Mouse (Mus musculus): Measurements from ENCODE around the gene Aig1. TPM values are rescaled to one million over a fixed set of nuclear protein-coding genes. Genes with fewer than 3 reads are reported as not detected.

Aig1 gene
- total and polyA plus RNA-seq, 3 experiments = 0.13 TPM; not detected in 2

- peak; percentile 30 for DNase-seq (ENCODE audit: low read depth, low spot score)
- Histone ChIP-seq H3K9me3 (replicated peaks; ENCODE audit: insufficient read depth, low read length) (no peaks in the 10 kb centered on the region), H3K4me3 (ENCODE audit: control insufficient read depth in 1 of 2, insufficient read depth in 1 of 2, low read depth in 2 of 2, low read length in 2 of 2) (no peak overlapping the region), H3K27me3 (ENCODE audit: control insufficient read depth in 1 of 2, insufficient read depth in 2 of 2, low read length in 2 of 2) (no peaks in the 10 kb centered on the region), H3K79me2 (ENCODE audit: control insufficient read depth, insufficient read depth, low read length, poor library complexity) (no peaks in the 10 kb centered on the region), H3K27ac (ENCODE audit: control insufficient read depth, low read depth, low read length) (no peak overlapping the region), H3K9ac (ENCODE audit: control insufficient read depth, low read depth, low read length, poor library complexity, severe bottlenecking) (no peak overlapping the region), H3K4me1 (ENCODE audit: control insufficient read depth in 1 of 2, insufficient read depth in 2 of 2, low read length in 2 of 2) (no peaks in the 10 kb centered on the region), H3K36me3 (ENCODE audit: control insufficient read depth in 1 of 2, insufficient read depth in 2 of 2, low read length in 2 of 2) (no peaks in the 10 kb centered on the region)
- TF ChIP-seq GABPA (IDR thresholded peaks at IDR 0.05; ENCODE audit: low read depth, low read length) (no peak), CHD1 (IDR thresholded peaks at IDR 0.05; ENCODE audit: low read depth, low read length) (no peak), ELF1 (IDR thresholded peaks at IDR 0.05; ENCODE audit: low read depth, low read length) (no peak), MAZ (IDR thresholded peaks at IDR 0.05; ENCODE audit: low read depth, low read length) (no peak), USF1 (IDR thresholded peaks at IDR 0.05; ENCODE audit: low read depth, low read length) (no peak), TAL1 (IDR thresholded peaks at IDR 0.05; ENCODE audit: low read length) (no peak), RCOR1 (IDR thresholded peaks at IDR 0.05; ENCODE audit: low read depth, low read length) (no peak), MXI1 (IDR thresholded peaks at IDR 0.05; ENCODE audit: low read depth, low read length) (no peak), SMC3 (IDR thresholded peaks at IDR 0.05; ENCODE audit: low read depth, low read length) (no peak), MYC (IDR thresholded peaks at IDR 0.05; ENCODE audit: low read depth, low read length) (no peak), E2F4 (IDR thresholded peaks at IDR 0.05; ENCODE audit: borderline replicate concordance, low read depth, low read length) (no peak)
These were observed 76.0 kb downstream of the Aig1 start for GRCm38 (mm10) chr10:13792788-13793187.

- no peak for TF ChIP-seq MAX (IDR thresholded peaks at IDR 0.05; ENCODE audit: low read length)
- H3K4me1 ChIP-seq (ENCODE audit: control insufficient read depth in 1 of 2, insufficient read depth in 2 of 2, low read length in 2 of 2) = no peaks in the 10 kb centered on the region
These were observed 79.2 kb downstream of the Aig1 start for GRCm38 (mm10) chr10:13789604-13790003.

GRCm38 (mm10) chr10:13788057-13788456, 80.7 kb downstream of the Aig1 start:
- no peaks in the 10 kb centered on the region for H3K27me3 ChIP-seq (ENCODE audit: control insufficient read depth in 1 of 2, insufficient read depth in 2 of 2, low read length in 2 of 2)
- H3K79me2 ChIP-seq (ENCODE audit: control insufficient read depth, insufficient read depth, low read length, poor library complexity) = no peaks in the 10 kb centered on the region
- H3K9ac ChIP-seq (ENCODE audit: control insufficient read depth, low read depth, low read length, poor library complexity, severe bottlenecking) = no peak overlapping the region
- H3K27ac ChIP-seq (ENCODE audit: control insufficient read depth, low read depth, low read length) = no peak overlapping the region
- no peaks in the 10 kb centered on the region for H3K4me1 ChIP-seq (ENCODE audit: control insufficient read depth in 1 of 2, insufficient read depth in 2 of 2, low read length in 2 of 2)
- no peaks in the 10 kb centered on the region for H3K36me3 ChIP-seq (ENCODE audit: control insufficient read depth in 1 of 2, insufficient read depth in 2 of 2, low read length in 2 of 2)
- H3K4me3 ChIP-seq (ENCODE audit: control insufficient read depth in 1 of 2, insufficient read depth in 1 of 2, low read depth in 2 of 2, low read length in 2 of 2) = no peak overlapping the region
- no peaks in the 10 kb centered on the region for H3K9me3 ChIP-seq (replicated peaks; ENCODE audit: insufficient read depth, low read length)
- TF ChIP-seq SIN3A (IDR thresholded peaks at IDR 0.05; ENCODE audit: low read length) = no peak
- TF ChIP-seq KAT2A (conservative IDR thresholded peaks at IDR 0.05; ENCODE audit: low read depth, low read length) = no peak
- no peak for TF ChIP-seq ETS1 (IDR thresholded peaks at IDR 0.05; ENCODE audit: low read depth, low read length)
- TF ChIP-seq USF1 (IDR thresholded peaks at IDR 0.05; ENCODE audit: low read depth, low read length) = no peak
- no peak for TF ChIP-seq MXI1 (IDR thresholded peaks at IDR 0.05; ENCODE audit: low read depth, low read length)
- no peak for TF ChIP-seq POLR2A (IDR thresholded peaks at IDR 0.05; ENCODE audit: control insufficient read depth in 1 of 2, insufficient read depth in 1 of 2, low read depth in 1 of 2, low read length in 2 of 2, poor library complexity in 1 of 2)
- TF ChIP-seq GABPA (IDR thresholded peaks at IDR 0.05; ENCODE audit: low read depth, low read length) = no peak
- no peak for TF ChIP-seq MYB (IDR thresholded peaks at IDR 0.05; ENCODE audit: low read depth, low read length)
- no peak for TF ChIP-seq SMC3 (IDR thresholded peaks at IDR 0.05; ENCODE audit: low read depth, low read length)
- no peak for TF ChIP-seq UBTF (IDR thresholded peaks at IDR 0.05; ENCODE audit: borderline replicate concordance, insufficient read depth, low read depth, low read length)
- TF ChIP-seq MEF2A (IDR thresholded peaks at IDR 0.05; ENCODE audit: extremely low read depth, insufficient replicate concordance, low read depth, low read length, poor library complexity, severe bottlenecking) = no peak
- no peak for TF ChIP-seq HCFC1 (IDR thresholded peaks at IDR 0.05; ENCODE audit: low read depth, low read length)
- no peak for DNase-seq (ENCODE audit: low read depth, low spot score)

More at GRCm38 (mm10) chr10:13789604-13790003, 79.2 kb downstream of the Aig1 start:
- H3K27me3 ChIP-seq (ENCODE audit: control insufficient read depth in 1 of 2, insufficient read depth in 2 of 2, low read length in 2 of 2) = no peaks in the 10 kb centered on the region
- no peak overlapping the region for H3K27ac ChIP-seq (ENCODE audit: control insufficient read depth, low read depth, low read length)
- no peaks in the 10 kb centered on the region for H3K9me3 ChIP-seq (replicated peaks; ENCODE audit: insufficient read depth, low read length)
- H3K4me3 ChIP-seq (ENCODE audit: control insufficient read depth in 1 of 2, insufficient read depth in 1 of 2, low read depth in 2 of 2, low read length in 2 of 2) = no peak overlapping the region
- H3K36me3 ChIP-seq (ENCODE audit: control insufficient read depth in 1 of 2, insufficient read depth in 2 of 2, low read length in 2 of 2) = no peaks in the 10 kb centered on the region
- no peaks in the 10 kb centered on the region for H3K79me2 ChIP-seq (ENCODE audit: control insufficient read depth, insufficient read depth, low read length, poor library complexity)
- no peak for DNase-seq (ENCODE audit: low read depth, low spot score)
- no peak overlapping the region for H3K9ac ChIP-seq (ENCODE audit: control insufficient read depth, low read depth, low read length, poor library complexity, severe bottlenecking)
